Mouse (Mus musculus) lung, embryonic 14.5 days (tissue): ENCODE data around the gene Nrxn3. TPM values are rescaled to one million over a fixed set of nuclear protein-coding genes. Genes with fewer than 3 reads are reported as not detected.
A peak's percentile ranks its signal among the peaks of the same experiment; 100 is the strongest.

Experiments
- ATAC-seq: fragments of 200-750 bp; cut with Nextera tagmentation; 2 replicates; pipeline ENCODE4 v1.8.0; 2017; ENCODE audit warnings: mild to moderate bottlenecking, moderate TSS enrichment, moderate library complexity; ENCODE audit not compliant: insufficient read depth
- DNase-seq: peaks from one replicate; pipeline ENCODE4 v3.0.0-alpha.2; 2015
- H3K27ac ChIP-seq: fragments of 300-500 bp; sonication (generic); 2 replicates; pipeline ENCODE4 v1.5.1; 2014; ENCODE audit warnings: low read depth, mild to moderate bottlenecking, moderate library complexity
- H3K27me3 ChIP-seq: fragments of 300-500 bp; sonication (generic); 2 replicates; pipeline ENCODE4 v1.6.1; 2014; ENCODE audit warnings: low read length, control low read depth; ENCODE audit not compliant: insufficient read depth
- H3K36me3 ChIP-seq: fragments of 300-500 bp; sonication (generic); 2 replicates; pipeline ENCODE4 v1.6.1; 2014; ENCODE audit warnings: control low read depth; ENCODE audit not compliant: insufficient read depth
- H3K4me1 ChIP-seq: fragments of 300-500 bp; sonication (generic); 2 replicates; pipeline ENCODE4 v1.6.1; 2014; ENCODE audit warnings: antibody characterized with exemption, control low read depth; ENCODE audit not compliant: insufficient read depth
- H3K4me2 ChIP-seq: fragments of 300-500 bp; sonication (generic); 2 replicates; pipeline ENCODE4 v1.6.1; 2014; ENCODE audit warnings: mild to moderate bottlenecking
- H3K4me3 ChIP-seq: fragments of 300-500 bp; sonication (generic); 2 replicates; pipeline ENCODE4 v1.5.1; 2014; ENCODE audit warnings: low read depth, low read length
- H3K9ac ChIP-seq: fragments of 300-500 bp; sonication (generic); 2 replicates; pipeline ENCODE4 v1.6.1; 2014
- H3K9me3 ChIP-seq: fragments of 300-500 bp; sonication (generic); 2 replicates; pipeline ENCODE4 v1.6.1; 2016; ENCODE audit warnings: low read depth, low read length, control low read depth
- CTCF ChIP-seq: IDR thresholded peaks from 2 replicates; pipeline ENCODE4 v1.5.1; 2016; ENCODE audit warnings: antibody characterized with exemption, low read depth
- WGBS: fragments of 180-500 bp; shearing (Covaris S2); extraction: QIAGEN DNeasy Blood & Tissue Kit; methylation state at CpG from one replicate; pipeline ENCODE4 v1.1.7; 2014; 5-methylcytosine and 5-hydroxymethylcytosine counted together
- polyA plus RNA-seq: library from polyadenylated mRNA; unstranded; fragments of >200 nt; fragmentation: Nextera tagmentation; extraction: Ambion mirVana; gene quantifications from 2 replicates; pipeline ENCODE4 v1.2.1, GENCODE M21; 2014

The Nrxn3 gene
- polyA plus RNA-seq, 1 experiment from 2014 or later = 3.9 TPM

DNA sequence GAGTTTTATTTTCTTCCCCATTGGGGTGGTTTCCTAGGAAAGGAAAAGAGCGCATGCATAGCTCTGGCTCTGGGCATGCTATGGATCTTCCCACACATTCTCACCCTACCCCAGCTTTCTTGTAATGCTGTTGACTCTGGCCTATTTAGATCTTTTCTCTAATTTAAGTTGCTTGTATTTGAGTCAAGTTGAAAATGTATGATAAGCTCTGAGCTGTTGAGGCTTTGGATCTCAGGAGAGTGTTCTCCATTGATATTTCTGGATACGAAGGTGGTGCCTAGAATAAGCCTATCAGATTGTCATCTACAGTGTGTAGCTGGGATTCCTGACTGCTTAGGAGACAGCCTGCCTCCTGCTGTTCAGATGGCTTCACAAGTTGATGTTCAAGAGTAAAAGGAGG lies 930.5 kb downstream of the Nrxn3 start:
- H3K4me1 ChIP-seq = no peaks in the 10 kb centered on the region
- H3K27ac ChIP-seq = no peak overlapping the region
- no peak overlapping the region for H3K4me2 ChIP-seq
- no peaks in the 10 kb centered on the region for H3K9me3 ChIP-seq
- no peak overlapping the region for H3K9ac ChIP-seq
- 86% methylated on average over 2 of the region's 2 CpGs for WGBS
- DNase-seq = no peak
- H3K36me3 ChIP-seq = no peaks in the 10 kb centered on the region
- no peaks in the 10 kb centered on the region for H3K27me3 ChIP-seq
- H3K4me3 ChIP-seq = no peak overlapping the region
- no peak for TF ChIP-seq CTCF
- ATAC-seq = no peak

DNA sequence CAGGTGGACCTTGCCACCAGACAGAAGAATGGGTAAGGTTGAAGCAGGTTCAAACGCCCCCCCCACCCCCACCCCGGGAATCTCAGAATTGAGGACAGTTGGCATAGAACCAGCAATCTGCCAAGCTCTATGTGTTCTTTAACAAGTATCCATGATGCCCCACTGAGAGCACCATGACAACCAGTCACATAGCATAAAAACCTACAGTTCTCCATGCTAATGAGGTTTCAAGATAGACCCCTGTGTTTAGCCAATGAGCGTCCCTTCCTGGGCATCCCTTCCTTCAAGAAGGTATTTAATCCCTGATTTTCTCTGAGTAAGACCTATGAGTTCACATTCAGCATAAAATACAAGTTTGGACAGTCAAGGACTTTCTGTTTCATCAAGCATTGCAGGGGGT lies 938.5 kb downstream of the Nrxn3 start:
- TF ChIP-seq CTCF = no peak
- Histone ChIP-seq H3K4me3 (no peak overlapping the region), H3K27me3 (no peaks in the 10 kb centered on the region), H3K9ac (no peak overlapping the region), H3K9me3 (no peaks in the 10 kb centered on the region), H3K4me2 (no peak overlapping the region), H3K36me3 (no peaks in the 10 kb centered on the region), H3K4me1 (no peaks in the 10 kb centered on the region), H3K27ac (no peak overlapping the region)
- ATAC-seq (no peak), DNase-seq (no peak)
- 78% methylated on average over 3 of the region's 3 CpGs for WGBS

DNA sequence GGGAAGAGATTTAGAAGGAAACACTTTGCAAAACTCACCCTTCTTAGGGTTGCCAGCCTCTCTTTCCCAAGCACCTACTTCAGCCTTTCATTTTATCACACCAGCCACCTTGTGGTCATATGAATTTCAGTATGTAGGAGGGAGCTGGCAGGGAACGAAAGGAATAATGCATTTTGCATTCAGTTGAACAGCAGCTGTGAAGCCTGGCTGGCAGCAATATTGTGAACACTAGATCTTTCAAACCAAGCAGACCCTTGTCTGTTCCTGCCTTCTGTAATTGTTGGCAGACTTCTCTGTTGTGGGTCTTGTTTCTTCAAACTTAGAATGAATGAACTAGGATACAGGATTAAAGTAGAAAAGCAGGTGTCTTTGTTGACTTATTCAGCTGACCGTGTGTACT lies 946.2 kb downstream of the Nrxn3 start:
- DNase-seq = peak; percentile 7
- no peak for TF ChIP-seq CTCF
- Histone ChIP-seq H3K9me3 (no peaks in the 10 kb centered on the region), H3K9ac (no peak overlapping the region), H3K4me2 (no peak overlapping the region), H3K27me3 (no peaks in the 10 kb centered on the region), H3K4me1 (no peaks in the 10 kb centered on the region), H3K27ac (no peak overlapping the region), H3K36me3 (no peaks in the 10 kb centered on the region), H3K4me3 (no peak overlapping the region)
- 63% methylated on average over 2 of the region's 2 CpGs for WGBS
- 0 out of 2 replicates have a peak, but pooled peaks have one; percentile 17 for ATAC-seq

DNA sequence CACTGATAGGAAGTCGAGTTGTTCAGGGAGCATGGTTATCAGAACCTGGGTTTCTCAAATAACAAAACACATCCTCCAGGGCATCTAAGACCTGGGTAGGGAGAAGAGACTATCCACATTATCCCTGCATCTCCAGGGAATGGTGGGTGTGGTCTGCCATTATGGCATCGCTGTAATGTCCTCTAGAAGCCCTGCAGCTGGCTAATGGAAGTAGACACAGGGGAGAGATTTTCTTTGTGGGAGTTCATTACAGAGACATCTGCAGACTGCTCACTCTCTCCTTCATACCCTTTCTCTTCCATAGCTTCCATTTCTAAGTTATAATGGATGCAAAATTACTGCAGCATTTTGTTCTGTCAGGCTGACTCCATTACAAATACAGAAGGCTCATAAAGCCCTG lies 950.1 kb downstream of the Nrxn3 start:
- H3K9me3 ChIP-seq = no peaks in the 10 kb centered on the region
- no peak overlapping the region for H3K4me3 ChIP-seq
- ATAC-seq (no peak), DNase-seq (no peak)
- no peak overlapping the region for H3K4me2 ChIP-seq
- H3K9ac ChIP-seq = no peak overlapping the region
- TF ChIP-seq CTCF = no peak
- no peaks in the 10 kb centered on the region for H3K36me3 ChIP-seq
- H3K4me1 ChIP-seq = no peaks in the 10 kb centered on the region
- WGBS = 70% methylated on average over 2 of the region's 2 CpGs
- no peaks in the 10 kb centered on the region for H3K27me3 ChIP-seq
- no peak overlapping the region for H3K27ac ChIP-seq

DNA sequence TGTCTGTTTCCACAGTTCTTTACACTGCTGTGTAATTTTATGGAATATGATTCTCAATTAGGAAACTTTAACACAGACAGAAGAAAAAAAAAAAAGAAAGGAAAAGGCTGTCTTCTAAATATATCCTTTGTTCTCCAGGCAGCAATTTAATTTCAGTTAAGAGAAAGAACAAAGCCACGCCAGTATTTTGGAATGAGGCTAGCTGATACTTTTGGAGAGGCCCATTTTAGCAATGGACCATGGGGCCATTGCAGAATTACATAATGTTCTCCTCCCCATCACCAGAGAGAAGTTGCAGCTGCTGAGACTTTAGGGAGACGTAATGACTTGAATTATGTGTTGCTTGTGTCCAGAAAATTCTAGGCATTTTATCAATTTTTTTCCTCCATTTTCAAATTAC lies 963.0 kb downstream of the Nrxn3 start:
- H3K4me1 ChIP-seq = no peaks in the 10 kb centered on the region
- H3K4me3 ChIP-seq = no peak overlapping the region
- no peaks in the 10 kb centered on the region for H3K36me3 ChIP-seq
- 57% methylated on average over 2 of the region's 2 CpGs for WGBS
- no peaks in the 10 kb centered on the region for H3K9me3 ChIP-seq
- TF ChIP-seq CTCF = no peak
- no peak overlapping the region for H3K4me2 ChIP-seq
- H3K27me3 ChIP-seq = no peaks in the 10 kb centered on the region
- H3K9ac ChIP-seq = no peak overlapping the region
- ATAC-seq = no peak
- DNase-seq = peak; percentile 25
- H3K27ac ChIP-seq = no peak overlapping the region

DNA sequence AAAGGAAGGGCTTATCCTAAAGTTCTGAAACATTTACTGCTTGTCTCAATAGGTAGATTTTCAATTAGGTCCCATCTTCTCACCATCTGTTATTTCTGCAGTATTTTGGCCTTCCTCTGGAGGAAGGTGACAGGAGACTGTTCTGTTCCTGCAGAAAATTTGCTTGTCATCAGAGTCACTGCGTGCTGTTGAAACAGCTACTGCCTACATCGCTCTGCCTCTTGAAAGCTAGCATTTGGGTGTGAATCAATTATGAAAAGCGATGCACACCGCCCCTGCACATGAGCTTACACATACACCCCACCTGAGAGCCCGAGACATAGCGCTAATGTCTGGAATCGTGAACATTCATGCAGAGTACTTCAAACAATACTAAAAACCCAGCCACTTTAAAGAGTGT lies 966.4 kb downstream of the Nrxn3 start:
- Histone ChIP-seq H3K9me3 (no peaks in the 10 kb centered on the region), H3K36me3 (no peaks in the 10 kb centered on the region), H3K27me3 (no peaks in the 10 kb centered on the region), H3K27ac (no peak overlapping the region), H3K4me3 (no peak overlapping the region), H3K4me2 (no peak overlapping the region), H3K9ac (no peak overlapping the region), H3K4me1 (no peaks in the 10 kb centered on the region)
- ATAC-seq (no peak), DNase-seq (no peak)
- no peak for TF ChIP-seq CTCF
- 93% methylated on average over 7 of the region's 7 CpGs for WGBS

DNA sequence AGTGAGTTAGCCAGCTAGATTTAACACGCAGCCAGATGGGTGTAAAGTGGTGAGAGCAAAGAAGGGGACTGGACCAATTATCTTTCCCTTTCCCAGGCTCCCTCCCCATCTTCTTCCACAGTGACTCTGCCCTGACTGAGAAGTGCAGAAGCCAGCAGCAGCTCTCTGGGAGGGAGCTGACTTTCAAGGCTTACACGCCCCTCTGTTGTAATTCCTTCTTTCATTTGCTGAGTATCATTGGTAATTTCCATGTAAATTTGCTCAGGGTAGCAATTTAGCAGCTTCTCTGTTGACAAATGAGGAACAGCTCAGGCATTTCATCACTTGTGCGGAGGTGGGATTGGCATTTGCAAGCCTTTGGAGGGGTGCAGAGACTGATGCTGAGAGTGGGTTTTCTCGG lies 976.8 kb downstream of the Nrxn3 start:
- DNase-seq (no peak), ATAC-seq (no peak)
- Histone ChIP-seq H3K36me3 (no peaks in the 10 kb centered on the region), H3K9me3 (no peaks in the 10 kb centered on the region), H3K27ac (no peak overlapping the region), H3K27me3 (no peaks in the 10 kb centered on the region), H3K4me2 (no peak overlapping the region), H3K9ac (no peak overlapping the region), H3K4me1 (no peaks in the 10 kb centered on the region), H3K4me3 (no peak overlapping the region)
- TF ChIP-seq CTCF = no peak
- 26% methylated on average over 4 of the region's 4 CpGs for WGBS

DNA sequence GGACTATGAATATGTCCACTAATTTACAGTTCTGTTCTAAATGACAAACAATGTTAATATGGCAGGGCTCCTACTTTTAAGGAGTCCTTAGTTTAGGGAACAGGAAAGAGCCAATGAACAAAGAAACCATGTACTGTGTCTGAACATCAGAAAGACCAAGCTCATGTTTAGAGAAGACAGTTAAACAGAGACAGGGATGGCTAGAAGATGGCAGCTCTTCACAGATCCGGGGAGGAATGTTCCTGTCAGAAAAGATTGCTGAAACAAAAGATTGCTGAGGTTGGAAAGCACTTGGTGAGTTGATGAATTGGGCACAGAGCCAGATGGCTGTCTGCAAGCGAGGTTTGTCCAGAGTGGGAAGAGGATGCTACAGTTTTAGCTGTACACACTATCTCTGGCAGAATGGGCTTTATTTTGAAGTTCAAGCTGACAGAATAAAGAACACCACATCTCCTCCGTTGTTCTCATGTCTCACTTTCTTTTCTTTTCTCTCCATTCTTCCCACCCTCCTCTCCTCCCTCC lies 978.3 kb downstream of the Nrxn3 start:
- DNase-seq (peak; percentile 77), ATAC-seq (peak; percentile 54; the same call in 1 of the 2 replicates)
- H3K27me3 ChIP-seq = no peaks in the 10 kb centered on the region
- no peaks in the 10 kb centered on the region for H3K36me3 ChIP-seq
- TF ChIP-seq CTCF = no peak
- 28% methylated on average over 3 of the region's 3 CpGs for WGBS
- no peaks in the 10 kb centered on the region for H3K9me3 ChIP-seq
- H3K4me2 ChIP-seq = no peak overlapping the region
- H3K4me3 ChIP-seq = no peak overlapping the region
- no peak overlapping the region for H3K27ac ChIP-seq
- no peak overlapping the region for H3K9ac ChIP-seq
- H3K4me1 ChIP-seq = no peaks in the 10 kb centered on the region
